Mouse (Mus musculus) CD4-positive, CD25-positive, alpha-beta regulatory T cell, adult 4 months (primary cell): Measurements from ENCODE around the gene Sbk3. TPM values are rescaled to one million over a fixed set of nuclear protein-coding genes. Genes with fewer than 3 reads are reported as not detected.

Source experiments
- ATAC-seq: one replicate; pipeline ENCODE4 v1.8.0; 2017
- polyA plus RNA-seq, 2 experiments: library from polyadenylated mRNA; unstranded; fragments of 100-300 nt; shearing (Covaris generic); gene quantifications; one replicate each; pipeline ENCODE4 v1.2.1; 2017

The Sbk3 gene
- polyA plus RNA-seq, 2 experiments from 2014 or later = not detected

GRCm38 (mm10) chr7:4928323-4928722 lies 42.6 kb downstream of the Sbk3 start:
- ATAC-seq = no peak

- ATAC-seq = no peak
Observed at GRCm38 (mm10) chr7:4927711-4928110, 43.3 kb downstream of the Sbk3 start.

- no peak for ATAC-seq
Observed at GRCm38 (mm10) chr7:4926849-4927248, 44.1 kb downstream of the Sbk3 start.

- ATAC-seq = no peak
Observed at GRCm38 (mm10) chr7:4925441-4926381, 45.3 kb downstream of the Sbk3 start, which contains the start of gene Ssc5d. Ssc5d (plus strand) TSS chr7:4925785.

- ATAC-seq = no peak
Observed at GRCm38 (mm10) chr7:4924891-4925301, 46.1 kb downstream of the Sbk3 start.

- ATAC-seq = no peak
Observed at GRCm38 (mm10) chr7:4924483-4924882, 46.5 kb downstream of the Sbk3 start.

GRCm38 (mm10) chr7:4923586-4924364 lies 47.2 kb downstream of the Sbk3 start:
- ATAC-seq = peak; percentile 18

- ATAC-seq = no peak
Observed at GRCm38 (mm10) chr7:4922931-4923565, 47.9 kb downstream of the Sbk3 start.

- ATAC-seq = peak; percentile 82
Observed at GRCm38 (mm10) chr7:4922508-4922907, 48.5 kb downstream of the Sbk3 start.

- ATAC-seq = no peak
Observed at GRCm38 (mm10) chr7:4921824-4922482, 49.0 kb downstream of the Sbk3 start, which contains the start of gene Nat14. Nat14 (plus strand) TSS chr7:4922028.

- ATAC-seq = no peak
Observed at GRCm38 (mm10) chr7:4920976-4921823, 49.8 kb downstream of the Sbk3 start.

- ATAC-seq = no peak
Observed at GRCm38 (mm10) chr7:4920496-4920895, 50.5 kb downstream of the Sbk3 start.

- no peak for ATAC-seq
Observed at GRCm38 (mm10) chr7:4919971-4920370, 51.0 kb downstream of the Sbk3 start.

- no peak for ATAC-seq
Observed at GRCm38 (mm10) chr7:4919096-4919495, 51.9 kb downstream of the Sbk3 start.

- no peak for ATAC-seq
Observed at GRCm38 (mm10) chr7:4918681-4919080, 52.3 kb downstream of the Sbk3 start.

- no peak for ATAC-seq
Observed at GRCm38 (mm10) chr7:4917494-4917893, 53.5 kb downstream of the Sbk3 start.

GRCm38 (mm10) chr7:4915669-4916416 lies 55.1 kb downstream of the Sbk3 start:
- peak; percentile 30 for ATAC-seq
